Mouse (Mus musculus) thymus, postnatal 10 days (tissue): ENCODE data around the gene Golph3.

Experiments used
- DNase-seq, 2 experiments: peaks; one replicate each; pipeline ENCODE4 v3.0.0; 2021; ENCODE audit warnings: low spot score in 2 of 2

The Golph3 gene

GRCm38 (mm10) chr15:12321091-12321787, at the start of gene Golph3:
Golph3 (plus strand) TSS chr15:12321450.
- peak; percentile 87 to 96 for DNase-seq

GRCm38 (mm10) chr15:12273325-12274052, 47.8 kb upstream of the Golph3 start:
- no peak for DNase-seq

DNA sequence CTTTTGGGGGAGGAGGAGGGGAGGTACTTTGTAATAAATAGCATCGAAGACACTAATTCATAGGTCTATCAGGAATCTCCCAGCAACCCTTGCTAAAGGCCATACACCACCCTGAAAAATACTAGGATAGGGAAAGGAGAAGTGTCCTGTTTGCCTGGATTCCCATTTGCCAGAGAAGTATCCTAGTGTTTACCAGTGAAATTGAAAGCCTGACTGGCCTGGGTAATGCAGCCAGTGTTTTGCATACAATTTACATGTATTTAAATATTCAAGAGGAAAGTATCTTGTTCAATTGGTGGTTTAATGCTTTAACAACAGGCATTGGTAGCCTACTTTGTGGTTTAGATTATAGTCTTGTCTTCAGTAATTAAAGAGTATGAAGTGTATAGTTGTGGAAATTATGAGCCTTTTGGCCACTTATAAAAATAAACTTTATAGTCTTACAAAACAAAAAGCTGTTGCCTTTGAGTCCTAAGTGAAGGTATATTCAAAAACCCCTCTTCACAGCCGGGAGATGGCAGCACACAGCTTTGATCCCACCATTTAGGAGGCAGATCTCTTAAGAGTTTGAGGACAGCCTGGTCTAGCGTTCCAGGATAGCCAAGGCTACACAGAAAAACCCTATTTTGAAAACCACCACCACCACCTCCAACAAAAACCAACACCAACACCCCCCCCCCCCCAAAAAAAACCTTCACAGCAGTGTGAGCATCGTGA, 47.0 kb upstream of the Golph3 start:
- no peak for DNase-seq

GRCm38 (mm10) chr15:12275091-12275623, 46.1 kb upstream of the Golph3 start:
- DNase-seq: no peak

- no peak for DNase-seq
These were observed 41.4 kb upstream of the Golph3 start for GRCm38 (mm10) chr15:12279816-12280215.

- peak; percentile 13 to 24 for DNase-seq
These were observed 36.3 kb upstream of the Golph3 start for GRCm38 (mm10) chr15:12284794-12285534.

GRCm38 (mm10) chr15:12285535-12285809, 35.8 kb upstream of the Golph3 start:
- DNase-seq: no peak

GRCm38 (mm10) chr15:12290330-12290729, 30.9 kb upstream of the Golph3 start:
- DNase-seq: no peak

- no peak for DNase-seq
These were observed 29.5 kb upstream of the Golph3 start for GRCm38 (mm10) chr15:12291757-12292156.

GRCm38 (mm10) chr15:12296228-12296627, 25.0 kb upstream of the Golph3 start:
- DNase-seq: peak in 1 of 2 experiments; percentile 19

- no peak for DNase-seq
These were observed 23.0 kb upstream of the Golph3 start for GRCm38 (mm10) chr15:12298231-12298737.

- DNase-seq: no peak
These were observed 19.5 kb upstream of the Golph3 start for GRCm38 (mm10) chr15:12301771-12302170.

DNA sequence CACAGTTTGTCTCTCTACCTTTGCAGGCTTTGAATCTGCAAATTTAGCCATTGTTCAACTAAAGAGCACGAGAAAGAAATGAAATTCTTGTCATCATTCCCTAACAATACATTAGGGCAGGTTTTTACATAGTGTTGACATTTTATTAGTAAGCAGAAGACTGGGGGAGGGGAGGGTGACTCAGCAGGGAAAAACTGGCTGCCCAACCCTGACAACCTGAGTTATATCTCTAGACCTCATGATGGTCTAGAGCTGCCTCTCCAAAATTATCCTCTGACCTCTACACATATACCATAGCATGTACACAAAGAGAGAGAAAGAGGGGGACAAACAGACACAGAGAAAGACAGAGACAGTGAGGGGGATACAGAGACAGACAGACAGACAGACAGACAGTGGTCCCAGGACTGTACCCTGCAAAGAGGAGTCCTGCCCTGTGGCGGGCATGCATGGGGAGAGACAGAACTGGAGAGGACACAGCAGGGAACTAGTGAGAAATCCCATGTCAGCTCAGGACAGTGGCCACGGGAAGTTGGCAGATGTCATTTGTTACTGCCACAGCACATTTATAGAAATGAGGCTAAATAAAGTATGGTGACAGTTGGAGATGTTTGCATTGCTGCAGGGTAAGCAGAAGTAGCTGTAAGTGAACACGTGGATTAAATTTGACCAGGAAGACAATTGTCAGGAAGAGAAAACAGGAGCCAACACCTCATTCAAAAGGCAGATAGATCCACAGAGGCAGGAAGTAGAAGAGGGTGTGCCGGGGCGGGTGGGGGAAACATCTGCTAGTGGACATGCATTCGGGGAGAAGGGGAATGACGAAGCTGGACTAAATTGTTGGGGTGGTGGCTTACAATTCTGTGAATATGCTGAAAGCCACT, 14.8 kb upstream of the Golph3 start:
- DNase-seq: no peak

GRCm38 (mm10) chr15:12307114-12307513, 14.1 kb upstream of the Golph3 start:
- no peak for DNase-seq

- no peak for DNase-seq
These were observed 12.7 kb upstream of the Golph3 start for GRCm38 (mm10) chr15:12308539-12308938.

DNA sequence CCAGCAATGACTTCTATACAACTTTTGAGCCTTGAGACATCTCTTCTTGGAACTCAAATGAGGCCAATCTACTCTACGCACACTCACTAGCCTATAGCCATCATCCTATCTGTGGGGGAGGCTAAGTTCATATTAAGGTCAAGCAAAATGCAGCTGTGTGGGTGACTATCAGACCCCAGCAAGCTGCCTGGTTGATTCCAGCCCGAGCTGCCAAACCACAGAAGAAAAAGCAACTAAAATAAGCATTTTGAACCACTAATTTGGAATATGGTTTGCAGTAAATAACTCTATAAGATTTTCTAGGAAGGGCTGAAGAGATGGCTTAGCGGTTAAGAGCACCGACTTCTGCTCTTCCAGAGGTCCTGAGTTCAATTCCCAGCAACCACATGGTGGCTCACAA, 10.6 kb upstream of the Golph3 start:
- DNase-seq: no peak

- no peak for DNase-seq
These were observed 9.8 kb upstream of the Golph3 start for GRCm38 (mm10) chr15:12311465-12311864.

GRCm38 (mm10) chr15:12313255-12313654, 8.0 kb upstream of the Golph3 start:
- DNase-seq: no peak

- DNase-seq: no peak
These were observed 6.7 kb upstream of the Golph3 start for GRCm38 (mm10) chr15:12314584-12314983.

DNA sequence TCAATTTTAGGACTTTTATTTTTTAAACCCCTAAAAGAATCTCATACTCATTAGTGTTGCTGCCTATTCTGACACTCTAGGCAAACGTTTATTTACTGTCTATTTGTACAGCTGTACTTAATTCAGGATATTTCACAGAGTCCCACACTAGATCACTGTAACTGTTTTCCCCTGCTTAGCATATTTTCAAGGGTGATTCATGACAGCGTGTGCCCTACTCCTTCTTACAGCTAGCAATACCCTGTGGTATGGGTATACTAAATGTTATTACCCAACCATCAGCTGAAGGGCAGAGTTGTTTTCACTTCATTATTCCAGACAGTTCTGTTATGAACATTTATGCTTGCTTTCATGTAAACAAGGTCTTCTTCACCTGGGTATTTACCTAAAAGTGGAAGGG, 5.3 kb upstream of the Golph3 start:
- DNase-seq: no peak

GRCm38 (mm10) chr15:12317290-12317689, 4.0 kb upstream of the Golph3 start:
- DNase-seq: no peak
